Mouse (Mus musculus) colon, adult 2 months (tissue): ENCODE results near the gene AU022252. TPM values are rescaled to one million over a fixed set of nuclear protein-coding genes. Genes with fewer than 3 reads are reported as not detected.

Source experiments
- polyA plus RNA-seq: library from polyadenylated mRNA; depleted of rRNA; stranded (reverse); fragments of >200 nt; gene quantifications from 2 replicates; pipeline ENCODE4 v1.2.3, GENCODE M21; 2012; rRNA removed

Gene AU022252
- 4.8 and 6.9 TPM in 2 replicates for polyA plus RNA-seq

GRCm38 (mm10) chr4:119232410-119233255, at the start of gene AU022252, which contains the start of gene P3h1:
Gene AU022252, minus strand, starts transcription at chr4:119232712.
Gene P3h1, plus strand, starts transcription at chr4:119232915.

GRCm38 (mm10) chr4:119255351-119255750, 22.8 kb upstream of the AU022252 start, which contains the start of gene Cldn19:
Gene Cldn19, plus strand, starts transcription at chr4:119255414.

GRCm38 (mm10) chr4:119218169-119218568, 14.3 kb downstream of the AU022252 start, which contains the start of gene Tmem269:
Gene Tmem269, minus strand, starts transcription at chr4:119218217.

GRCm38 (mm10) chr4:119194909-119195581, 37.5 kb downstream of the AU022252 start, which contains the start of gene Svbp:
Gene Svbp, plus strand, starts transcription at chr4:119195306.

GRCm38 (mm10) chr4:119189864-119190263, 42.6 kb downstream of the AU022252 start, which contains the start of gene Ermap:
Gene Ermap, minus strand, starts transcription at chr4:119190011.

GRCm38 (mm10) chr4:119173851-119174453, 58.6 kb downstream of the AU022252 start, which contains the start of gene Zfp691:
Gene Zfp691, minus strand, starts transcription at chr4:119174195.

Other genes starting within 250 kb of the AU022252 start
- gene Slc2a1, start 124.0 kb downstream of the AU022252 start, polyA plus RNA-seq = 152 and 210 TPM in 2 replicates
- 11.5 and 12.1 TPM in 2 replicates for gene Zfp691, start 58.5 kb downstream of the AU022252 start, polyA plus RNA-seq
- 0.06 and 0.27 TPM in 2 replicates for gene Ermap, start 42.7 kb downstream of the AU022252 start, polyA plus RNA-seq
- gene Svbp, start 37.4 kb downstream of the AU022252 start, polyA plus RNA-seq = 33.4 and 37.7 TPM in 2 replicates
- gene Tmem269, start 14.5 kb downstream of the AU022252 start, polyA plus RNA-seq = not detected in 2 replicates
- gene P3h1, start 203 bp upstream of the AU022252 start, polyA plus RNA-seq = 11.4 and 14.1 TPM in 2 replicates
- gene Cldn19, start 22.7 kb upstream of the AU022252 start, polyA plus RNA-seq = 0.02 and 0.13 TPM in 2 replicates
- 157 and 196 TPM in 2 replicates for gene Ybx1, start 61.9 kb upstream of the AU022252 start, polyA plus RNA-seq
- 2.9 and 5.5 TPM in 2 replicates for gene Ppih, start 87.8 kb upstream of the AU022252 start, polyA plus RNA-seq
- gene Ccdc30, start 182.8 kb upstream of the AU022252 start, polyA plus RNA-seq = 0.19 and 0.21 TPM in 2 replicates
- gene Ppcs, start 189.7 kb upstream of the AU022252 start, polyA plus RNA-seq = 24.4 and 28.1 TPM in 2 replicates
- 0.84 and 2.2 TPM in 2 replicates for gene Zmynd12, start 190.1 kb upstream of the AU022252 start, polyA plus RNA-seq